Mouse (Mus musculus) megakaryocyte, embryonic 14.5 days (primary cell): ENCODE measurements around the gene Fabp6.

Experiments used
- FLI1 ChIP-seq: IDR thresholded peaks from 2 replicates; pipeline ENCODE4 v1.6.1; 2012; ENCODE audit warnings: low read length, inconsistent platforms, mixed read lengths
- GATA1 ChIP-seq: IDR thresholded peaks from 3 replicates; pipeline ENCODE4 v1.6.1; 2012; ENCODE audit warnings: mixed read lengths, low read length, inconsistent platforms, borderline replicate concordance

- no peak for TF ChIP-seq GATA1
- no peak for TF ChIP-seq FLI1
Measured at GRCm38 (mm10) chr11:43632566-43632965, 31.2 kb upstream of the Fabp6 start.
